Mouse (Mus musculus): ENCODE results near the gene Acad10.
"Not testable (repeated sequence)": the region's sequence is repeated elsewhere in the genome, so short reads cannot be mapped to it uniquely, and the experiment has no call there.

The Acad10 gene

DNA sequence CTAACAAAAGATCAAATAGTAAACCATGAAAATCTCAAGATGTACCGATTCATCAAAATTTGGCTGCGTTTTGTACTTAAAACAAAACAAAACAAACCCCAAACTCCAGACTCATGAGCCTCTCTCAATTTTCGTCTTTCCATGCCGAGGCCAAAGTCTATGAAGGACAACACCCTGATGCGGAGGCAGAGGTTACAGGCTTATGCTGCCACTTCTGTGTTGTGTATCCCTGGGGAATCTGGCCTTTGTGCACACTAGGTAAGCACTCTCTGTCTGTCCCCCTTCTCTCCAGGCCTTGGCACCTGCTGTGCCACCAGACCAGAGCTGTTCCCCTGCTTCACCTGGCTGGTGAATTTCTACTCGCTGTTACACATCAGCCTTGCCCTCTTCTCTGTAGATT is 2.7 kb downstream of the Acad10 start:
- DNase-seq (ENCODE audit: low read depth) = not testable (repeated sequence)

DNA sequence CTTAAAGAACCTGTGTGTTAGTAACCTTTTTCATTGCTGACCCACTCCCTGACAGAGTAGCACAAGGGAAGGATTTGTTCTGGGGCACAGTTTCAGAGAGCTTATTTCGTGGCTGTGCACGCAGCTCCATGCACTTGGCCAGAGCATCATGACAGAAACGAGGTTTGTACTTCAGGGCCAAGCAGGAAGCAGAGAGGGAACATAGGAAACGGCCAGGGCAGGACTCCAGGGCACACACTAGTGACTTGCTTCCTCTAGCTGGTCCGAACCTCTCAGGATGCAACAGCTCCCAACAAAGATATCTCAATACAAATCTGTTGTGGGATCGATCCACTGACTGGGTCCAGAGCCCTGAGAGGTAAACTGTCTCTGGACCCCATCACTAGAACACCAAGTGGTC is 3.4 kb downstream of the Acad10 start:
- not testable (repeated sequence) for DNase-seq (ENCODE audit: low read depth)

DNA sequence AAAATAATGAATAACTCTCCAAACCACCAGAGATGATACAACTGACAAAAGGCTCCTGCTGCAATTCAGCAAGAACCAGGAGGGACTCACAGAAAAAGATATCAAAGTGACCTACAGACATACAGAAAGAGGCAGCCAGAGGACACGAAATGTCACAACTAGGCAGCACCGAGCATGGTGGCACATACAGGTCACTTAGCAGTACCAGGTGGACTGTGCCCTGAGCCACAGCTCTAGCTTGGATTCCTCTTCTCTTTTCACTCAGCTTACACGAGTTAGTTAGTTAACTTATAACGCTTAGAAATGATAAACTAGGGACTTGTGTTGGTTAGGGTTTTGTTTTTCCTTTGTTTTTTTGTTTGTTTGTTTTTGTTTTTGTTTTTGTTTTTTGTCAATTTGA is 5.8 kb downstream of the Acad10 start:
- DNase-seq (ENCODE audit: low read depth) = no peak

DNA sequence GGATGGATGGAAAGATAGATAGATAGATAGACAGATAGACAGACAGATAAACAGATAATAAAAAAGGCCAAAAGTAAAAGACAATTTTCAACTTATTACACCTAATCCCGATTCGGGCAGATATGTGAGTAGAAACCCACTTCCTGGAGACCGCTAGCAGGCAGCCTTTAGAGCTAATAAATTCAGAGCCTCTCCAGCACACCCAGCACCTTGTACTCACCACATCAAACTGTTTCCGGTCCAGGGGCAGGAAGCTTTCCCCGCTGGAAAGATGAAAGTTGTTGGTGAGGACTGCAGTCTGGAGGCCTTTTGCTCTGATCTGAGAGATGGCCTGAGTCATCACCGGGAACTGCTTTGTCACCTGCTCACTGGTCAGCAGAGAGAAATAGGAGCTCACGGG is 11.2 kb downstream of the Acad10 start:
- DNase-seq (ENCODE audit: low read depth) = peak; percentile 47

DNA sequence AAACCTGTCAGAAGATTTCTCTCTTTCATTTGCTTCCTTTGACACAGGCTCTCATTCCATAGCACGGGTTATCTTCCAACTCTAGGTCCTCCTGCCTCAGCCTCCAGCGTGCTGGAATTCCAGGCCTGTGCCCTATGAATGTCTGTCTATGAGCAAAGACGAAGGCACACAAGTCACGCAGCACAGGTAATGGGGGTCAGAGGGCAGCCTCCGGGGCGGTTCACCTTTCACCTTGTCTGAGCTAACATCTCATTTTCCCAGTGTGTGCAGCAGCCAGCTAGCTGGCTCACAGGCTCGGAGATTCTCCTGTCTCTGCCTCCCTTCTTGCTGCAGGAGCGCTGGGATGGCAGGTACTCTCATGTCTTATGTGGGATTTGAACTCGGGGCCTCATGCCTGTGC is 20.7 kb downstream of the Acad10 start:
- DNase-seq (ENCODE audit: low read depth) = no peak

DNA sequence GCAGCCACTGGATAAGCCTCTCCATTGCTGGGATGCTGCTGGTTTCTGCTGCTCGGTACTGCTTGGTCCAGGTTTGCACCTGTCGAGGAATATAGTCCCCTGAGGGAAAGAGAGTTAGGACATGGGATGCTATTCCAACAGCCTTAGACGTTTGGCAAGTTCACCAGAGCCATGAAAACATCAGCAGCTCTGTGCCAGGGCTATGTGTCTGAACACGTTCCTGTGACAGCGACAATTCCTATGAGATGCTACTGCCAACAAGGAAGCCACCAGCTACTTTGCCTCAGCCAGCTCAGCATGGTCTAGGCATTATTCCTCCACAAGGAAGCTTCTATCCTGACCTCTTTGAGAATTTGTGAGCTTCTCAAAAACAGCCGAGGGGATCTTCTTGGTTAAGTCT is 23.0 kb downstream of the Acad10 start:
- no peak for DNase-seq (ENCODE audit: low read depth)

DNA sequence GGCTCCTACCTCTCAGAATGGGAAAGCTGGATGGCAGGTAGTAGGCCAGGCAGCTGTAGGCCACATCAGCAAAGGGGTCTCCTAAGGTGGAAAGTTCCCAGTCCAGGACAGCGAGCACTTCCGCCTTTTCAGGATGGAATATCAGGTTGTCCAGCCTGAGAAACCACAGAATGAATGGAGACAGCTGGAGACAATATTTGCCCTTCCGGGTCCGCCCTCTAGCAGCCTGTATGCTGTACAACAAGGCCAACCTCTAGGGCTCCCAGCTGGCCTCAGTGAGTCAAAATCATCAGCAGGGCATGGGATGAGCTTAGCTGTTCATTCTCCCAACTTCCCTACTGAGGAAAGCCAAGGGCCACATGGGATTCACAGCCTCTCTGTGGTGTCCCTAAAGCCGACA is 25.6 kb downstream of the Acad10 start:
- no peak for DNase-seq (ENCODE audit: low read depth)

DNA sequence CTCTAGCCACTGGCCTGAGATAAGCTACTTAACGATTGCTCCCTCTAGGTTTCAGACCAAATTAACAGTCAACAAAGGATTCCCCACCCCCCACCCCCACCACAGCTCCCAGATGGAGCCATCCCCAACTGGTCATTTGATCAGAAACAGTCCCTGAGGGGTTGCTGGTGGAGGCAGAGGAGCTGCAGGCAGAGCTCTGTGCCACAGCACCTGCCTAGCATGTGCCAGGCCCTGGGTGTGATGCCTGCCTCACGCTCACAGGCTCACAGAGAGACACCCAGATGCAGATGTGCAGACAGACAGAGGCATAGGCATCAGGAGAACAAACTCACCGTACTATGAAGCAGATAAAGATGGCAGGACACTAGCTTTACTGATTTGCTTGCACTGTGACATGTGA is 27.5 kb downstream of the Acad10 start:
- no peak for DNase-seq (ENCODE audit: low read depth)

DNA sequence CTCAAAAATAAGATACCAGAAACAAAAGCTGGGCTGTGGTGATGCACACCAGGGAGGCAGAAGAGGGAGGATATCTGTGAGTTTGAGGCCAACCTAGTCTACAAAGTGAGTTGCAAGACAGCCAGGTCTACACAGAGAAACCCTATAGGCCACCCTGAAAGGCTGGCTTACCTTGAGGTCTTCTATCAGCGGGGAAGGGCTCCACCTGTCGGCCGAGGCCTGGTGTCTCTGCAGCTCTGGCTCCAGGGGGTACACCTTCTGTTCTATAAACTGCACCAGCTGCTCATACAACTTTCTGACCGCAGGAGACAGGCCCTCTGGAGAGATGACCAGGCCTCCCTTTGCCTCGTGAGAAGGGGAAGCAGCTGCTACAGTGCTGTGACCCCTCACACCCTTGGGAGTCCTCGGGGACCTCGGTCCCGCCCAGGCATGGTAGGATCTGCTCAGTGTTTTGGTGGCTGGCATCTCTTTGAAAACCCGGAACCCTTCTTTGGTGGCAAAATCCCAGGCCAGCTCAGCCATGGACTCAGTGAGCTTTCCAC is 29.1 kb downstream of the Acad10 start:
- not testable (repeated sequence) for DNase-seq (ENCODE audit: low read depth)

DNA sequence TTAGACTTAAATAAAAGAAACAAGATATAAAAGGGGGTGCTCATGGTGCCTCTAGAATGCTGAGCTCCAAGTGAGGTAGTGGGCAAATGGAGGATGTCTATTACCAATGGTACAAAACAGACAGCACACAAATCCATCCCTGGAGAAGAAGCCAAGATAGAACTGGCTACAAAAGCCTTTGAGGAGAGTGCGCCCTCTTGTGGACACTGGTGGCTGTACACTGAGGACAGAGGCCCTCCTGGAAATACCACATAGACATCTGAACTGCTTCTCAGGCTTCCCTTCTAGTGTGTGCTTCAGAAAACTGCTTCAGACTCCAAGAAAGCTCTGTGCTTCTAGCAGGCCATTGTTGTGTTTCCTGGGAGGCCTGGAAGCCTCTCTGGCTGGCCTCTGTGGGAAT is 32.4 kb downstream of the Acad10 start:
- peak; percentile 70 for DNase-seq (ENCODE audit: low read depth)

DNA sequence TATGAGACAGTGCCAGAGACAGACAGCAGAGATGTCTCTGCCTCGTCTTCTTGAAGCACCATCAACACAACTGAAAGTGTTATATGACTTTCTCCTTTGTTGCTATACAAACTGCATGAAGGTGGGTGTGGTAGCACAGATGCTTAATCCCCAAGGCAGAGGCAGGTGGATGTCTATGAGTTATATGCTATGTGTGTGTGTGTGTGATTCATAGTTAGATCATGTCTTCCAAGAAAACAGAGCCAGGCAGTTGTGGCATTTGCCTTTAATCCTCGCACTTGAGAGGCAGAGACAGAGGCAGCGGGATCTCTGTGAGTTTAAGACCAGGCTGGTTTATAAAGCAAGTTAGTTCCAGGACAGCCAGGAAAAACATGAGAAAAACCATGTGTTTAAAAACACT is 37.1 kb downstream of the Acad10 start:
- DNase-seq (ENCODE audit: low read depth) = no peak

DNA sequence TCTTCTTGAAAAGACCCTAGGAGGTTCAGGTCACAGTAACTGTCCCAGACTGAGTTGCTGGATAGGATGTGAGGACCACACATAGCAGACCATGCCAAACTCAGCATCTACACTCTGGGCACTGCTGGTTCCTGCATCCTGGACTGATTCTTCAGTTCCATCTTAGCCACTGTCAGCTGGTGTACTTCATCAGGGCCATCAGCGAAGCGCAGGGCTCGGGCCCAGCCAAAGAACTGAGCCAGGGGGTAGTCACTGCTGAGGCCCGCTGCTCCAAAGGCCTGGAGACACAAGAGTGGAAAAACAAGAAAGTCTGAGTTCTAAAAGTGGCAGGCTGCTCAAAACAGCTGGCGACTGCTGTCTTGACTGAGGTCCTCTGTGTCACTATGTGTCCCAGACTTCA is 39.2 kb downstream of the Acad10 start:
- no peak for DNase-seq (ENCODE audit: low read depth)

DNA sequence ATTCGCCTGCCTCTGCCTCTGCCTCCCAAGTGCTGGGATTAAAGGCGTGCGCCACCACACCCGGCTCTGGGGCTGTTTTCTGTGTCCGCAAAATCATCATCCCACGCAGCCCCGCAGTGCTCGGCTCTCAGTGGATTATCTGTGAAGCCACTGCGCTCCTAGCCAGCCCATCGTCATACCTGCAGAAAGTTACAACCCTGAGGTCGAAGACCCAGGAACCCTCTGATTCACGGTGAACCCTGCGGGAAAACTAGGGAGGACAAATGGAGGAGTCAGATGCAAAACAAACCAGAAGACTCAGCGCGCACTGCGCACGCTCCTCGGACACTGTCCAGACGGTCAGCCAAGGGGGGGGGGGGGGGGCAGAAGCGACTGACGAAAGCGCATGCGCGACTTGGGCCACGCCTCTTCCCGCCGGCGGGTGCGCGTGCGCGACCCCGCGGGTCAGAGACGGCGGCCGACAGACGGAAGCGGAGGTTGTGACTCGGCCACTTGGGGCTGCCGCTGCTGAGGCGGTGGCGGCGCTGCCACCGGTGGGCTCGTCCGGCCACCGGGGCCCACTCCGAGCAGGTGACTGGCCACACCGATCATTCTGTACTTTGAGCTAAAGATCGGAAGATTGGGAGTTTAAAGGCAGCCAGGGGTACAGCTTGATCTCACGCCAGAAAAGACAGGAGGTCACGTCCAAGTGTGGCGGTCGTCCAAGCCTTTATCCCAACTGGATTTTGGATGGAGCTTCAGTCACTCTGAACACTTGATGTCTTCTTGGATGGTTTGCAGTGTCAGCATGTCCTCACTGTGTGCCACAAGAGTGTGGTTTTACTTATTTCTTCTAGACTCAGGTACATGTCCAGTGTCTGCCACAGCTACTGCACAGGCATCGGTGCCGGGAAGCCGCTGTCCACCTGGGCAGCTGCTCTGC is 41.5 kb downstream of the Acad10 start, which contains the start of gene Acad12:
Gene Acad12 (minus strand): TSS at position 347 of the 922 bp plus-strand sequence.
- peak; percentile 91 for DNase-seq (ENCODE audit: low read depth)

DNA sequence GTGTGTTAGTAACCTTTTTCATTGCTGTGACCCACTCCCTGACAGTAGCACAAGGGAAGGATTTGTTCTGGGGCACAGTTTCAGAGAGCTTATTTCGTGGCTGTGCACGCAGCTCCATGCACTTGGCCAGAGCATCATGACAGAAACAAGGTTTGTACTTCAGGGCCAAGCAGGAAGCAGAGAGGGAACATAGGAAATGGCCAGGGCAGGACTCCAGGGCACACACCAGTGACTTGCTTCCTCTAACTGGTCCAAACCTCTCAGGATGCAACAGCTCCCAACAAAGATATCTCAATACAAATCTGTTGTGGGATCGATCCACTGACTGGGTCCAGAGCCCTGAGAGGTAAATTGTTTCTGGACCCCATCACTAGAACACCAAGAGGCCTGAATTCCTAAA is 45.4 kb downstream of the Acad10 start:
- DNase-seq (ENCODE audit: low read depth) = not testable (repeated sequence)

DNA sequence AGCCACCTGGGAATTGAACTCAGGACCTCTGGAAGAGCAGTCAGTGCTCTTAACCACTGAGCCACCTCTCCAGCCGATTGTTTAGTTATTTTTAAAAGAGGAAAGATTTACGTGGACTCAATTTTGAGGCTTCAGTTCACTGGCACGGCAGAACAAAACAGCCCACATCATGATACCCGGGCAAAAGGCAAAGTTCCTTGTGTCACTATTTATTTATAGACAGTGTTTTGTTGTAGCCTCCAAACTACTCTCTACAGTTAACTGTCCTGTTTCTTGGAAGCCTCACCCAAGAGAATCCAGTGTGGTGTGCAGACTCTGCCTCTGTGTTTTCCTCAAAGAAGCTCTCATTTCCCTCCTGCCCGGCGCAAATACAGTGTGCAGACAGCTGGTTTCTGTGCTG is 48.3 kb downstream of the Acad10 start:
- no peak for DNase-seq (ENCODE audit: low read depth)

DNA sequence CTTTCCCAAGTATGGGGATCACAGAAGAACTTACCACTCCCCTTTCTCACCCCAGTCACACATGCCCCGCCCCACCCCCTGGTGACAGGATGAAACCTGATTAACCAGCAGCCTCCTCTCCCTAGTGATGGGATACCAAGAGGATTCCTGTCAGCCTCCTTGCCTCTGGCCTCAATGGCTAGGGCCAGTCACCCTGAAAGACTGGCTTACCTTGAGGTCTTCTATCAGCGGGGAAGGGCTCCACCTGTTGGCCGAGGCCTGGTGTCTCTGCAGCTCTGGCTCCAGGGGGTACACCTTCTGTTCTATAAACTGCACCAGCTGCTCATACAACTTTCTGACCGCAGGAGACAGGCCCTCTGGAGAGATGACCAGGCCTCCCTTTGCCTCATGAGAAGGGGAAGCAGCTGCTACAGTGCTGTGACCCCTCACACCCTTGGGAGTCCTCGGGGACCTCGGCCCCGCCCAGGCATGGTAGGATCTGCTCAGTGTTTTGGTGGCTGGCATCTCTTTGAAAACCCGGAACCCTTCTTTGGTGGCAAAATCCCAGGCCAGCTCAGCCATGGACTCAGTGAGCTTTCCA is 50.7 kb downstream of the Acad10 start:
- not testable (repeated sequence) for DNase-seq (ENCODE audit: low read depth)

DNA sequence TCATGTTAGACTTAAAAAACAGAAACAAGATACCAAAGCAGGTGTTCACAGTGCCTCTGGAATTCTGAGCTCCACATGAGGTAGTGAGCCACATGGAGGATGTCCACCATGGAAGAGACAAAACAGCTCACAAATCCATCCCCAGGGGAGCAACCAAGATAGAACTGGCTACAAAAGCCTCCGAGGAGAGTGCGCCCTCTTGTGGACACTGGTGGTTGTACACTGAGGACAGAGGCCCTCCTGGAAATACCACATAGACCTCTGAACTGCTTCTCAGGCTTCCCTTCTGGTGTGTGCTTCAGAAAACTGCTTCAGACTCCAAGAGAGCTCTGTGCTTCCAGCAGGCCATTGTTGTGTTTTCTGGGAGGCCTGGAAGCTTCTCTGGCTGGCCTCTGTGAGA is 54.2 kb downstream of the Acad10 start:
- DNase-seq (ENCODE audit: low read depth) = peak; percentile 73

DNA sequence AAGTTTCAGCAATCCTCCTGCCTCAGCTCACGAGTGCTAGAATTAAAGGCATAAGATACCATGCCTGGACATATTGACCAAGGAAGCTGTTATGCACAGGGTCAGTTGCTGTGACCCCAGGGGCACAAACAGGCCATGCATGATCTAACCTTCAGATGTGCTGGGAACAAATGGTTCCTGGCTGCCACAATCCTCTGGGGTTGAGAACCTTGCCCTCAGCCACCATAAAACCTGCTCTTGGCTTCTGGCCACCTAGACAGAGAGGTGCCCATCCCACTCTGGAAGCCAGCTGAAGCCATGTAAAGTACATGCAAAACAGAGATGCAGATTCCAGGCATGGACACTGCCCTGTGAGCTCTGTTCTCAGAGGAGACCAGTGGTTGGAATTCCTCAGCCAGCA is 56.5 kb downstream of the Acad10 start:
- not testable (repeated sequence) for DNase-seq (ENCODE audit: low read depth)

DNA sequence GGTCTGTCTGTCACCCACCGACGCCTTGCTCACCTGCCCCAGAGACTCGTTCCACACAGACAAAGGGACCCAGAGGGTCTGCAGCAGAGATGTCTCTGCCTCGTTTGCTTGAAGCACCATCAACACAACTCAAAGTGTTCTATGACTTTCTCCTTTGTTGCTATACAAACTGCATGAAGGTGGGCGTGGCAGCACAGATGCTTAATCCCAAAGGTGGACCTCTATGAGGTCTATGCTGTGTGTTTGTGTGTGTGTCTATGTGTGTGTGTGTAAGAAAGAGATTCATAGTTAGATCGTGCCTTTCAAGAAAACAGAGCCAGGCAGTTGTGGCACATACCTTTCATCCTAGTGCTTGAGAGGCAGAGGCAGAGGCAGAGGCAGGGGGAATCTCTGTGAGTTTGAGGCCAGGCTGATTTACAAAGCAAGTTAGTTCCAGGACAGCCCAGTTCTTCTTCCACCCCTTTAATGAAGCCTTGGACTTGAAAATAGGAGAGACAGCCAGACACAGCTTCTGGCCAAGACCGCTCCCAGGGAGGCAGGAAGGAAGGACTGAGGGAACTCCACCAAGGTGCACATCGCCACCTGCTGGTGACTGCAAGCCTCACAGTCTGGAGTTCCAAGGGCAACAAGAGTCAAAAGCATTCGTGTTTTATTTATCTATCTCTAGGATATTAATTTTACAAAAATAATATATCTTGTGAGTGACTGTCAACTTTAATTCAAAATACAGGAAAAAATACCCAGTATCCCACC is 58.6 kb downstream of the Acad10 start:
- DNase-seq (ENCODE audit: low read depth) = peak; percentile 88

DNA sequence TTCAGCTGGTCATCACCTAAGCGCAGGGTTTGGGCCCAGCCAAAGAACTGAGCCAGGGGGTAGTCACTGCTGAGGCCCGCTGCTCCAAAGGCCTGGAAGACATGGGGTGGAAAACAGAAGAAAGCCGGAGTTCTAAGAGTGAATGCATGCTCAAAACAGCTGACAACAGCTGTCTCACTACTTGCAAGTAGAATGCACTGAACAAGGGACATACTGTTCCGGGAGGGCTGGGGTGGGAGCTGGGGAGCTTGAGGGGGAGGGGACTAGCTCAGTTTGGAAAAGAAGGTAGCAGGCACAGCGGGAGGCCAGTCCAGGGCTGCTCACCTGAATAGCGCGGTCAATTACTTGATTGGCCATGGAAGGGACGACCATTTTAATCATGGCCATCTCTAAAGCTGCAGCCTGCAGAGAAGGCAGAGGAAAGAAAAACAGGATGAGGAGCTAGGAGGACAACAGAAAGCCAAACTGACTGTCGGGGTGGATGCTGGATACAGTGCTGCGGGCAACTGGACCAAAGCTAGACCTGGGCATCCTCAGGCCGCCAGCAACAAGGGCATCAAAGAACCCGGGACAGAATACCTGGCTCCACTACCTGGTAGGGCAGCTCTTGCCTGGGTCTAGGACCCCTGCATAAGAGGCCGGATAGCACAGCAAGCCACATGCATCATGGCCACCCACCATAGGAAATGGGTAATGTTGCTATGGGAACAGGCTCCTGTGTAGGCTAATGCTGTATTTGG is 61.3 kb downstream of the Acad10 start:
- no peak for DNase-seq (ENCODE audit: low read depth)

DNA sequence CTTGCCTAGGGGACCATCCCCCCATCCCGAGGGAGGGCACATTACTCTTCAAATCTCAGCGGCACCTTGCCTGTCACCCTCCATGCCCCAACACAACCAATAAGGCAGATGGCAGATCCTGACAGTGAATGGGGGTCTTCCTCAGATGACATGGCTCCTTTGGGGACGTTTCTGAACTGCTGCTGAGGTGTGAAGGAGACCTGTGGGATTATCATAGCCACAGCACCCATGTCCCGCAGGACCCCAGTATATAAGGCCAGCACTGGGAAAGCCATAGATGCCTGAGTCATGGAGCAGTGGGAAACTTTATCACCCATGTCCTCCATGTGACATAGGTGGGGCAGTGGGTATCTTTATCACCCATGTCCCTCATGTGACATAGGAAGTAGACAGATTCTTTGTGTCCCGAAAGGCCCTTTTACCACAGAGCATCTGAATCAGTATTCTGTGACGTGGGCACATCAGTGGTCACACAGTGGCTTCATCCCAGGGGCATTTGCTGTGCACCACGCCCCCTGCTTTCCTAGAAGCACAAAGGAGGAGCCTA is 62.2 kb downstream of the Acad10 start:
- DNase-seq (ENCODE audit: low read depth) = no peak

DNA sequence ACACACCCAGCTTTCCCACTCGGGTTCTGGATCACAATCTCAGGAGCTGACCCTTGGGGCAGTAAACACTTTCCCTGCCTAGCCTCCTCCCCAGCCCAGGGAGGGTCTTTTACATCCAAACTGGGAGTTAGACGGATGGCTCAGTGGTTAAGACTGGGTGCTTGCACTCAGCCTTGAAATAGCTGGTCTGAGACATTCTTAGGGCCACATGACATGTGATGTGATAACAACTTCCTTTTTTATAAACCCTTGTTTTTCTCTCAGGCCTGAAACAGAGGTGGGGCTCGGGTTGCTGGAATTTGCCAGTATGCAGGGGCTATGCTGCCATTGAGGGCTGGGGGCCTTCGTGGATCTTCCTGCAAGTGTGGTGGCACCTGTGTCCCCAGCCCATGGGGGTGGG is 63.0 kb downstream of the Acad10 start:
- DNase-seq (ENCODE audit: low read depth) = peak; percentile 19

Data from 416B (cell line).